Mouse (Mus musculus): ENCODE results near the gene Wfdc13.

The Wfdc13 gene

GRCm38 (mm10) chr2:164684807-164685206 is at the start of gene Wfdc13:
Gene Wfdc13, plus strand, starts transcription at chr2:164685107.
- no peak for DNase-seq

GRCm38 (mm10) chr2:164635266-164635665 is 49.6 kb upstream of the Wfdc13 start:
- DNase-seq = no peak

GRCm38 (mm10) chr2:164638696-164639095 is 46.2 kb upstream of the Wfdc13 start, which contains the start of gene Wfdc16:
Gene Wfdc16, minus strand, starts transcription at chr2:164638796.
- DNase-seq = no peak

GRCm38 (mm10) chr2:164641129-164641528 is 43.8 kb upstream of the Wfdc13 start:
- DNase-seq = no peak

- peak; percentile 13 for DNase-seq
Measured at GRCm38 (mm10) chr2:164641881-164642673, 42.8 kb upstream of the Wfdc13 start.

GRCm38 (mm10) chr2:164655858-164656257 is 29.0 kb upstream of the Wfdc13 start, which contains the start of gene Wfdc10:
Gene Wfdc10, plus strand, starts transcription at chr2:164656046.
- DNase-seq = peak; percentile 67

- DNase-seq = no peak
Measured at GRCm38 (mm10) chr2:164656483-164656882, 28.4 kb upstream of the Wfdc13 start, which contains the start of gene Wfdc9. Gene Wfdc9, minus strand, starts transcription at chr2:164656583.

- no peak for DNase-seq
Measured at GRCm38 (mm10) chr2:164664851-164665250, 20.1 kb upstream of the Wfdc13 start.

- no peak for DNase-seq
Measured at GRCm38 (mm10) chr2:164670261-164670660, 14.6 kb upstream of the Wfdc13 start.

GRCm38 (mm10) chr2:164670938-164671337 is 14.0 kb upstream of the Wfdc13 start:
- no peak for DNase-seq

GRCm38 (mm10) chr2:164673987-164674386 is 10.9 kb upstream of the Wfdc13 start, which contains the start of gene Wfdc11:
Gene Wfdc11, minus strand, starts transcription at chr2:164674087.
- DNase-seq = no peak

- no peak for DNase-seq
Measured at GRCm38 (mm10) chr2:164676103-164676502, 8.8 kb upstream of the Wfdc13 start.

- DNase-seq = no peak
Measured at GRCm38 (mm10) chr2:164676916-164677685, 7.8 kb upstream of the Wfdc13 start.

GRCm38 (mm10) chr2:164678848-164679625 is 5.9 kb upstream of the Wfdc13 start:
- peak; percentile 82 for DNase-seq

GRCm38 (mm10) chr2:164679906-164680305 is 5.0 kb upstream of the Wfdc13 start:
- DNase-seq = peak; percentile 46

GRCm38 (mm10) chr2:164698201-164698600 is 13.3 kb downstream of the Wfdc13 start, which contains the start of gene Spint4:
Gene Spint4, plus strand, starts transcription at chr2:164698501.
- DNase-seq = no peak

- DNase-seq = no peak
Measured at GRCm38 (mm10) chr2:164700959-164701358, 16.1 kb downstream of the Wfdc13 start.

GRCm38 (mm10) chr2:164701761-164702160 is 16.9 kb downstream of the Wfdc13 start:
- DNase-seq = no peak

GRCm38 (mm10) chr2:164704235-164704634 is 19.3 kb downstream of the Wfdc13 start:
- DNase-seq = no peak

- no peak for DNase-seq
Measured at GRCm38 (mm10) chr2:164705328-164705727, 20.4 kb downstream of the Wfdc13 start.

GRCm38 (mm10) chr2:164705991-164706390 is 21.1 kb downstream of the Wfdc13 start:
- DNase-seq = no peak

GRCm38 (mm10) chr2:164715005-164715404 is 30.1 kb downstream of the Wfdc13 start, which contains the start of gene Spint5:
Gene Spint5, plus strand, starts transcription at chr2:164715305.
- DNase-seq = no peak
